Mouse (Mus musculus) spleen, adult 2 months (tissue): ENCODE results near the gene Gh. TPM values are rescaled to one million over a fixed set of nuclear protein-coding genes. Genes with fewer than 3 reads are reported as not detected.

Experiments used
- DNase-seq, 2 experiments: peaks; one replicate each; pipeline versions ENCODE4 v3.0.0 to v3.0.0-alpha.2; 2012 to 2021; ENCODE audit warnings: low spot score in 2 of 2, low read depth in 1 of 2
- H3K27ac ChIP-seq: fragments of 200-500 bp; 2 replicates; pipeline ENCODE4 v1.5.1; 2012; ENCODE audit warnings: low read length, inconsistent platforms; ENCODE audit not compliant: insufficient read depth
- H3K27me3 ChIP-seq: fragments of 200-500 bp; 2 replicates; pipeline ENCODE4 v1.6.1; 2012; ENCODE audit warnings: mild to moderate bottlenecking, moderate library complexity, low read length, inconsistent platforms; ENCODE audit not compliant: control insufficient read depth, insufficient read depth
- H3K36me3 ChIP-seq: fragments of 200-500 bp; 2 replicates; pipeline ENCODE4 v1.6.1; 2012; ENCODE audit warnings: mild to moderate bottlenecking, low read length, inconsistent platforms; ENCODE audit not compliant: control insufficient read depth, insufficient read depth
- H3K4me1 ChIP-seq: fragments of 200-500 bp; 2 replicates; pipeline ENCODE4 v1.6.1; 2011; ENCODE audit warnings: inconsistent platforms; ENCODE audit not compliant: control insufficient read depth, insufficient read depth, insufficient read length
- H3K4me3 ChIP-seq: fragments of 200-500 bp; 2 replicates; pipeline ENCODE4 v1.5.1; 2011; ENCODE audit warnings: mild to moderate bottlenecking, inconsistent platforms; ENCODE audit not compliant: insufficient read depth, insufficient read length; ENCODE audit errors: extremely low read depth
- CTCF ChIP-seq: fragments of 200-500 bp; IDR thresholded peaks from 2 replicates; pipeline ENCODE4 v1.5.1; 2011; ENCODE audit warnings: mild to moderate bottlenecking, inconsistent platforms; ENCODE audit not compliant: insufficient read depth, insufficient read length, insufficient replicate concordance; ENCODE audit errors: extremely low read depth
- POLR2A ChIP-seq: fragments of 200-500 bp; IDR thresholded peaks from 2 replicates; pipeline ENCODE4 v1.6.1; 2011; ENCODE audit warnings: low read depth, low read length, inconsistent platforms
- WGBS: fragments of 180-500 bp; shearing (Covaris S2); methylation state at CpG from one replicate; pipeline ENCODE4 v1.1.7; 2018; 5-methylcytosine and 5-hydroxymethylcytosine counted together
- polyA plus RNA-seq: library from polyadenylated mRNA; depleted of rRNA; stranded (reverse); fragments of >200 nt; gene quantifications from 2 replicates; pipeline ENCODE4 v1.2.3, GENCODE M21; 2012

The Gh gene
- polyA plus RNA-seq, 1 experiment: 4.7 TPM

DNA sequence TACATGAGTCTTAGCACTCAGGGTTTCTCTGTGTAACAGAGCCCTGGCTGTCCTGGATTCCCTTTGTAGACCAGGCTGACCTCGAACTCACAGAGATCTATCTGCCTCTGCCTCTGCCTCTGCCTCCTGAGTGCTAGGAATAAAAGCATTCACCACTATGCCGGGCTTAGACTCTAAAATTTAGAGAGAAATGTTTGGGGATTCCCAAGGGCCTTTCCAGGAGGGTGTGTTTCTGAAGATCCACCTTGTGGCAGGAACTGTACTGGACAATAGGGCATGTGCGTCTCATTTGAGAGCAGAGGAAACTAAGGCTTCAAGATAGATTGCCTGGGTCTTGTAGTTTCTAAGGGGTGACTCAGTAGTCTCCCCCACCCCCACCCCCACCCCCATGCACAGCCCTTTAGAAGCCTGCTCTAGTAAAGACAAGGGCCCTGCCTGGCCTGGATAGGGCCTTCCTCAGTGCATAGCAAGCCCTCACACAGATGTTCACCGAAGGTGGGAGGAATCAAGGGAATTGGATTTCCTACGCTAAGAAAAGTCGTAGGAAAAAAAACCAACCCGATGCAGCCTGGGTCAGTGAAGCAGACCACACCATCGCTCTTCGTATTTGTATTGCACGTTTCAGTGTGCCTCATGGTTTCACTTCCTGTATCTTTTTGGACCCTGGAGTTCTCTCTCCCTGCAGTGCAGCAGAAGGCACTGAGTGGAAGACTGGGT lies 3.8 kb upstream of the Gh start:
- H3K4me1 ChIP-seq: peaks cover 30% of the 10 kb centered on the region
- no peak for TF ChIP-seq CTCF
- TF ChIP-seq POLR2A: no peak
- 27% methylated on average over 10 of the region's 10 CpGs for WGBS
- DNase-seq: peak; percentile 63 to 66
- H3K27me3 ChIP-seq: no peaks in the 10 kb centered on the region
- peak overlapping the region; percentile 2; the same call in 1 of the 2 replicates for H3K4me3 ChIP-seq
- peak overlapping the region; percentile 92 for H3K27ac ChIP-seq
- H3K36me3 ChIP-seq: peaks cover 3% of the 10 kb centered on the region

DNA sequence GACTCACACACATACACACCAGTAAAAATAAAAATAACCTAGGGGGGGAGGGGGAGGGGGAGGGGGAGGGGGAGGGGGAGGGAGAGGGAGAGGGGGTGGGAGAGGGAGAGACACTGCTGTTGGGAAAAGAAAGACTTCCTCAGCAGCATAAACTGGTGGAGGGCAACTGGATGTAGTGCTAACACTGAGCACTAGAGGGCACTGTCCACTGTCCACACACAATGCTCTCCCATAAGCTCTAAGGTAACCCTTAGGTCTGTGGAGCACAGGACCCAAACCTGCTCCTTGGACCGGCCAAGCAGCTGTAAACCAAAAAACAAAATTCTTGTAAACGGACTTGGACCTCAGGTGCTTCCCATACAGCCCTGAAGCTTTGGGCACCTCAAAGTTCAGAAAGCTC lies 969 bp upstream of the Gh start:
- 1% methylated on average over 2 of the region's 2 CpGs for WGBS
- peak overlapping the region; percentile 39; the same call in 1 of the 2 replicates for H3K27ac ChIP-seq
- H3K36me3 ChIP-seq: no peaks in the 10 kb centered on the region
- peaks cover 30% of the 10 kb centered on the region for H3K4me1 ChIP-seq
- DNase-seq: peak; percentile 65 to 79
- no peaks in the 10 kb centered on the region for H3K27me3 ChIP-seq
- TF ChIP-seq CTCF (peak; percentile 83; the same call in 1 of the 2 replicates), POLR2A (no peak)
- H3K4me3 ChIP-seq: no peak overlapping the region

DNA sequence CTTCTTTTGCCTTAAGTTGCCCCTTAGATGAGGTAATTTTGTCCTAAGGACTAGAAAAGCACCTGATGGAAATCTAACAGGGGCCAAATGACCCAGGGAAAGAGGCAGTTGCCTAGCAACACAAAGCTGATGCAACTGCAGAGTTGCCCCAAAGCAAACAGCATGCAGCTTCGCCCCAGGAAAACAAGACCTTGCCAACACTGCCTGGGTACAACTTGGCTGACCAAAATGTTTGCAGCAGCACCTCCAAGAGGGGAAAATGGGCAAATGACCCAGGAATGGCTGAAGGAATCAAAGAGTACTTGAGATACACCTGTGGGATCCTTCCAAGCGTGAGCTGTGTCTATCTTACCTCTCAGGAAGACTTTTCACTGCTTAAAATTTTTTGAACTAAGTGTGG lies 9.8 kb downstream of the Gh start:
- Histone ChIP-seq H3K4me3 (no peak overlapping the region), H3K36me3 (no peaks in the 10 kb centered on the region), H3K27me3 (no peaks in the 10 kb centered on the region), H3K4me1 (no peaks in the 10 kb centered on the region), H3K27ac (no peak overlapping the region)
- 85% methylated on average over 2 of the region's 2 CpGs for WGBS
- no peak for DNase-seq
- TF ChIP-seq CTCF (no peak), POLR2A (no peak)

DNA sequence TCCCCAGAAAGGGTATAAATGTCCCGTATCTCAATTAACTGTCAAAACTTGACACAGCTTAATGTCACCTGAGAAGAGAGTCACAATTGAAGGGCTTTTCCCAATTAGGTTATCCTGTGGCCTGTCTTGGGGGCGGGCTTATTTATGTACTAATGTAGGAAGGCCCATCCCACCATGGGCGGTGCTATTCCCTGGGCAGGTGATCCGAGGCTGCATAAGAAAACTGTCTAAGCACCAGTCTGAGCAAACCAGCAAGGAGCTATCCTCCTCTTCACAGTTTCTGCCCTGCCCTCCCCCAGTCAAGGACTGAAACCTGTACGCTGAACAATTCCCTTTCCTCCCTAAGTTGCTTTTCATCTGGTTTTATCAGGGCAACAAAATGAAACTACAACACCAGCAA lies 11.3 kb downstream of the Gh start:
- Histone ChIP-seq H3K4me3 (no peak overlapping the region), H3K4me1 (no peaks in the 10 kb centered on the region), H3K27ac (no peak overlapping the region), H3K27me3 (no peaks in the 10 kb centered on the region), H3K36me3 (no peaks in the 10 kb centered on the region)
- TF ChIP-seq POLR2A (no peak), CTCF (no peak)
- WGBS: 91% methylated on average over 5 of the region's 5 CpGs
- DNase-seq: no peak

DNA sequence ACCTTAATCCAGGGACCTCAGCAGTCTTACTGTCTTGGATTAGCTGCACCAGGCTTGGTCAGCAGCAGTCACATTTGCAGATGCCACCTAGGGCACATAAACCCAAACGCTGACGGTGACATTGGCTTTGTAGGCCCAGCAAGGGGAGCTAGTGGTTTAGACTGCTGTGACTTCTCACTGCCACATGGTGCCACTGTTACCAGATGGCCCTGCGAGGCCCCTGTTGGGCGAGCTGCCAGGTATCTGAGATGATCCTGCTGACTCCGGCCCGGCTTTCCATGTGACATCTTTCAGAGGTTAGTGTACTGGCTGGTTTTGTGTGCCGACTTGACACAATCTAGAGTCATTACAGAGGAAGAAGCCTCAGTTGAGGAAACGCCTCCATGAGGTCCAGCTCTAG lies 12.3 kb downstream of the Gh start:
- peak in 1 of 2 experiments; percentile 54 for DNase-seq
- H3K36me3 ChIP-seq: no peaks in the 10 kb centered on the region
- H3K4me3 ChIP-seq: no peak overlapping the region
- peak; percentile 32; the same call in 1 of the 2 replicates for TF ChIP-seq CTCF
- no peak for TF ChIP-seq POLR2A
- no peaks in the 10 kb centered on the region for H3K27me3 ChIP-seq
- 64% methylated on average over 8 of the region's 8 CpGs for WGBS
- no peak overlapping the region for H3K27ac ChIP-seq
- no peaks in the 10 kb centered on the region for H3K4me1 ChIP-seq

DNA sequence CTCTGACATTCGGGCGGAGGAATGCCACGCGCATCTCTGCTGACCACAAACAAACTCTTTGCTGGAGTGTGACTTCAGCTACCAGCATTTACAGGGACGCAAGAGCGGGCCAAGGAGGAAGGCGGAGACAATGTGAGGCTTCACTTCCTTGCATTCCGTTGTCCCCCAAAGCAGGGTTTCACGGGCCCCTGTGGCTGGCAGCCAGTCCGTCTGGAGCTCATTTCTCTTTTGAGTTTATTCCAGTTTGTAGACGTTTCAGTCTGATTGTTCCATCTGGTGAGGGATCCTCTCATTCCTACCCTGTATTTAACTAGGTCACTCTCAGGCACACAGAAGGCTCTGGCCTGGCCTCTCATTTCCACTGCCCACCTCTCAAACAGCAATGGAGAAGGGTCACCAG lies 14.7 kb downstream of the Gh start:
- WGBS: 84% methylated on average over 11 of the region's 11 CpGs
- Histone ChIP-seq H3K4me1 (no peaks in the 10 kb centered on the region), H3K36me3 (no peaks in the 10 kb centered on the region), H3K27ac (no peak overlapping the region), H3K27me3 (no peaks in the 10 kb centered on the region), H3K4me3 (no peak overlapping the region)
- no peak for DNase-seq
- TF ChIP-seq CTCF (no peak), POLR2A (no peak)

DNA sequence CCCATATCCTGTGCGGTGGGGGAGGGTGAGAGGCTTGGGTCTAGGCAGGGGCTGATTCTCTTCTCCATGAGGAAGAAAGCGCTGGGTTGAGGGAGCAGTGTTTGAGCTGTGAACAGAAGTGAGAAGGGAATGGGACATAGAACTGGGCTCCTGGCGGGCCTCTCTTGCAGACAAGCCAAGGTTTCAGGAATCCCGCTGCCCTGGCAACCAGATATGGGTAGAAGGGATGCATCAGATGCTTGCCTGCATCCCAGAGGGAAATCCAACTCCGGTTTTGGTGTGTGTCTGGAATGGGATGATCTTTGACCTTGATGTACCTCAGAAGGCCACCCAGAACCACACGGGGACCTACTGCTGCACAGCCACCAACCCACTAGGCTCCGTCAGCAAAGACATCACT lies 15.5 kb downstream of the Gh start:
- Histone ChIP-seq H3K36me3 (no peaks in the 10 kb centered on the region), H3K27ac (no peak overlapping the region), H3K27me3 (no peaks in the 10 kb centered on the region), H3K4me3 (no peak overlapping the region), H3K4me1 (no peaks in the 10 kb centered on the region)
- TF ChIP-seq CTCF (no peak), POLR2A (no peak)
- no peak for DNase-seq
- 90% methylated on average over 7 of the region's 7 CpGs for WGBS
